Mouse (Mus musculus): ENCODE data around the gene Sdhd. TPM values are rescaled to one million over a fixed set of nuclear protein-coding genes. Genes with fewer than 3 reads are reported as not detected.

Gene Sdhd
- total RNA-seq (2023): 10 to 100 TPM; 70.1 to 82.1 TPM

GRCm38 (mm10) chr9:50603189-50603997 lies at the start of gene Sdhd, which contains the start of gene Timm8b:
TSS of gene Sdhd (minus strand) at chr9:50603812.
TSS of gene Timm8b (plus strand) at chr9:50603910.

GRCm38 (mm10) chr9:50616766-50617603 lies 13.4 kb upstream of the Sdhd start, which contains the start of the genes Pih1d2 and Nkapd1:
TSS of gene Pih1d2 (plus strand) at chr9:50617321.
TSS of gene Nkapd1 (minus strand) at chr9:50617464.

GRCm38 (mm10) chr9:50561145-50561917 lies 42.3 kb downstream of the Sdhd start, which contains the start of gene Tex12:
TSS of gene Tex12 (minus strand) at chr9:50561325.

GRCm38 (mm10) chr9:50555094-50555446 lies 48.5 kb downstream of the Sdhd start, which contains the start of gene Bco2:
TSS of gene Bco2 (minus strand) at chr9:50555181.

DNA sequence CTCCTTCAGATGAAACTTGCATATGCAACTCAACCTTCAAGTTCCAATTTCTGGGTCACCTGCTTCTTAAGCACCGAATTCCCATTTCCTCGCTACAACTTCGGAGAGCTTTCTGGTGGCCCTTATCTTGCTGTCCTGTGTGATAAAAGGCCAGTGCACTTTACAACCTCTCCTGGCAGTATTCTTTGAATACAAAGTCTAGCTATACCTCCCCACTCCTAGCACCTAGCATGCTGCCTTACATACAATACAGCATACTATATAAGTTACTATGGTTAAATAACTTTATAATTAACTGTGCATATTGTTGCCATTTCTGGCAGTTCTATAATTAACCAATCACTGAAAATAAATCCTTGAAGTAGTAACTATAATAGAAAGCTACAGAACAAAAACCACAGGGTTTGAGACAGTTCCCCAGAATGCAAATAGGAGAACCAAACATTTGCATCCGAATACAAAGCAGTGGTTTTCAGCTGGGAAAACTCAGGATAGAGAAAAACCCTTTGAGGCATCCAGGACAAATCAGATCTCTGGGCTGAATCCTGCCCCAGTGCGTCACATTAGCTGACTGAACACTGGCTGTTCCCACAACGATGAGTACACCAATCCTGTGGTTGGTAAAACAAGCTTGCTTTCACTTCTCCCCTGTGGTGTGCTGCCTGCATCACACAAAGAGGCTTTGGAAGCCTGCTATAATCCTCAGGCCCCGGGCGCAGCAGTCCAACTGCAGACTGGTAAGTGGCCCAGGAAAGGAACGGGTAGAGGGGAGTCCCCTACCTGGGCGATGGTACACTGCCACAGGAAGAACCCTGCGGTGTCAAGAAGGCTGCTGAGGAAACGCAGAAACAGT lies 49.1 kb downstream of the Sdhd start, which contains the start of gene Il18:
TSS of gene Il18 (plus strand) at position 587 of the 853 bp plus-strand sequence.

Other genes with a start within 250 kb of the Sdhd start
- gene Plet1, start 109.3 kb downstream of the Sdhd start, total RNA-seq (2023): not detected
- 10 to 100 TPM; 46.4 to 59.4 TPM for gene Pts, start 75.1 kb downstream of the Sdhd start, total RNA-seq (2023)
- gene Il18, start 49.0 kb downstream of the Sdhd start, total RNA-seq (2023): 10 to 100 TPM; 75.6 to 81.6 TPM
- 1 to 10 TPM; 7.6 to 8.3 TPM for gene Bco2, start 48.6 kb downstream of the Sdhd start, total RNA-seq (2023)
- gene Tex12, start 42.5 kb downstream of the Sdhd start, total RNA-seq (2023): not detected
- gene Timm8b, start 98 bp upstream of the Sdhd start, total RNA-seq (2023): 10 to 100 TPM; 51.5 to 54.9 TPM
- gene Pih1d2, start 13.5 kb upstream of the Sdhd start, total RNA-seq (2023): under 1 TPM in 1 of 2 experiments, not detected in 1; 0.43 TPM
- 10 to 100 TPM; 19.4 to 23.7 TPM for gene Nkapd1, start 13.7 kb upstream of the Sdhd start, total RNA-seq (2023)
- gene Dlat, start 56.0 kb upstream of the Sdhd start, total RNA-seq (2023): 10 to 100 TPM; 27.2 to 27.5 TPM
- not detected for gene Dixdc1, start 135.7 kb upstream of the Sdhd start, total RNA-seq (2023)
- not detected for gene 2310030G06Rik, start 142.7 kb upstream of the Sdhd start, total RNA-seq (2023)
- 1 to 10 TPM; 2.0 to 4.1 TPM for gene Cryab, start 147.5 kb upstream of the Sdhd start, total RNA-seq (2023)
- not detected for gene Hspb2, start 148.5 kb upstream of the Sdhd start, total RNA-seq (2023)
- gene Fdxacb1, start 164.4 kb upstream of the Sdhd start, total RNA-seq (2023): 10 to 100 TPM in 1 of 2 experiments, 1 to 10 TPM in 1; 10.0 to 12.1 TPM
- 10 to 100 TPM; 13.0 to 18.8 TPM for gene Alg9, start 171.2 kb upstream of the Sdhd start, total RNA-seq (2023)
- gene 1110032A03Rik, start 171.7 kb upstream of the Sdhd start, total RNA-seq (2023): 10 to 100 TPM in 1 of 2 experiments, 1 to 10 TPM in 1; 9.5 to 15.7 TPM
- gene Ppp2r1b, start 241.5 kb upstream of the Sdhd start, total RNA-seq (2023): 10 to 100 TPM; 27.8 to 30.5 TPM